Mouse (Mus musculus) hindlimb bud, embryonic 11.5 days (tissue): Measurements from ENCODE around the gene Klrb1b.
"Not testable (repeated sequence)": the region's sequence is repeated elsewhere in the genome, so short reads cannot be mapped to it uniquely, and the experiment has no call there.

Experiments used
- DNase-seq: peaks from one replicate; pipeline ENCODE4 v3.0.0-alpha.2; 2012; ENCODE audit warnings: low read depth, low spot score; ENCODE audit errors: extremely low spot score

The Klrb1b gene

GRCm38 (mm10) chr6:128800696-128801095 is 25.4 kb downstream of the Klrb1b start:
- DNase-seq: not testable (repeated sequence)

- DNase-seq: no peak
Observed at GRCm38 (mm10) chr6:128799896-128800270, 26.2 kb downstream of the Klrb1b start.

- peak; percentile 83 for DNase-seq
Observed at GRCm38 (mm10) chr6:128799144-128799895, 26.8 kb downstream of the Klrb1b start.

- DNase-seq: not testable (repeated sequence)
Observed at GRCm38 (mm10) chr6:128798772-128799143, 27.4 kb downstream of the Klrb1b start.

- no peak for DNase-seq
Observed at GRCm38 (mm10) chr6:128797936-128798771, 28.0 kb downstream of the Klrb1b start.

GRCm38 (mm10) chr6:128797185-128797905 is 28.8 kb downstream of the Klrb1b start:
- DNase-seq: no peak

GRCm38 (mm10) chr6:128796321-128796955 is 29.7 kb downstream of the Klrb1b start:
- no peak for DNase-seq

GRCm38 (mm10) chr6:128793734-128794133 is 32.4 kb downstream of the Klrb1b start:
- DNase-seq: no peak

GRCm38 (mm10) chr6:128790491-128790994 is 35.6 kb downstream of the Klrb1b start:
- not testable (repeated sequence) for DNase-seq

- no peak for DNase-seq
Observed at GRCm38 (mm10) chr6:128789115-128789514, 37.0 kb downstream of the Klrb1b start, which contains the start of gene Klrb1c. TSS of gene Klrb1c (minus strand) at chr6:128789215.

GRCm38 (mm10) chr6:128788517-128788916 is 37.6 kb downstream of the Klrb1b start:
- DNase-seq: no peak

- DNase-seq: not testable (repeated sequence)
Observed at GRCm38 (mm10) chr6:128786396-128786795, 39.7 kb downstream of the Klrb1b start.

GRCm38 (mm10) chr6:128769481-128770253 is 56.5 kb downstream of the Klrb1b start:
- DNase-seq: no peak

- DNase-seq: no peak
Observed at GRCm38 (mm10) chr6:128768047-128768446, 58.1 kb downstream of the Klrb1b start.

GRCm38 (mm10) chr6:128766486-128767254 is 59.5 kb downstream of the Klrb1b start:
- DNase-seq: not testable (repeated sequence)

- DNase-seq: no peak
Observed at GRCm38 (mm10) chr6:128765211-128765610, 60.9 kb downstream of the Klrb1b start.

- DNase-seq: no peak
Observed at GRCm38 (mm10) chr6:128764598-128764997, 61.5 kb downstream of the Klrb1b start.

GRCm38 (mm10) chr6:128763736-128764523 is 62.2 kb downstream of the Klrb1b start:
- peak; percentile 90 for DNase-seq
